Mouse (Mus musculus) thymus, adult 2 months (tissue): ENCODE measurements around the gene Prkca.

ENCODE experiments used
- CTCF ChIP-seq: fragments of 200-500 bp; IDR thresholded peaks from 2 replicates; pipeline ENCODE4 v1.5.1; 2012; ENCODE audit warnings: mild to moderate bottlenecking, control low read depth, low read length, moderate library complexity, borderline replicate concordance; ENCODE audit not compliant: control insufficient read depth, poor library complexity, insufficient read depth; ENCODE audit errors: extremely low read depth
- POLR2A ChIP-seq: fragments of 200-500 bp; IDR thresholded peaks from 2 replicates; pipeline ENCODE4 v1.6.1; 2012; ENCODE audit warnings: mild to moderate bottlenecking, low read length, control low read depth, moderate library complexity; ENCODE audit not compliant: control insufficient read depth, poor library complexity, insufficient read depth; ENCODE audit errors: extremely low read depth

DNA sequence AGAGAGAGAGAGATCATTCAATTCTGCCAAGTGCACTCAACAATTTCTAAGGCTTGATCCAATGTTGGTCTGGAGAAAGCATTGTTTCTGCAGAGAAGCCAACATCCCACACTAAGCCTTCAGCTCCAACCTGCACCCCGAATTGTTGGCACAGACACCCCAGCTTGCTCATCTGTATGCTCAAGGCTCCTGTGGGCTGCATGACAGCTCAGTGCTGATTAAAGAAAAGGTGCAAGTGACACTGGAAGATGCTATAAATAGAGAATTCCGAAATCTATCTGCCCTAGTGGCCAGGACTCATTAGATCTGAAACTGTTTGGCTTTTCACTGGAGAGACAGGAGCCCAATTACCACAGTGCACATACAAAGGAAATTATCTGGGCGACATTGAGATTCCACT lies 207.4 kb downstream of the Prkca start:
- TF ChIP-seq CTCF (no peak), POLR2A (no peak)
